Mouse (Mus musculus): ENCODE results near the gene Ppp1ca.
A peak's percentile ranks its signal among the peaks of the same experiment; 100 is the strongest.

The Ppp1ca gene

DNA sequence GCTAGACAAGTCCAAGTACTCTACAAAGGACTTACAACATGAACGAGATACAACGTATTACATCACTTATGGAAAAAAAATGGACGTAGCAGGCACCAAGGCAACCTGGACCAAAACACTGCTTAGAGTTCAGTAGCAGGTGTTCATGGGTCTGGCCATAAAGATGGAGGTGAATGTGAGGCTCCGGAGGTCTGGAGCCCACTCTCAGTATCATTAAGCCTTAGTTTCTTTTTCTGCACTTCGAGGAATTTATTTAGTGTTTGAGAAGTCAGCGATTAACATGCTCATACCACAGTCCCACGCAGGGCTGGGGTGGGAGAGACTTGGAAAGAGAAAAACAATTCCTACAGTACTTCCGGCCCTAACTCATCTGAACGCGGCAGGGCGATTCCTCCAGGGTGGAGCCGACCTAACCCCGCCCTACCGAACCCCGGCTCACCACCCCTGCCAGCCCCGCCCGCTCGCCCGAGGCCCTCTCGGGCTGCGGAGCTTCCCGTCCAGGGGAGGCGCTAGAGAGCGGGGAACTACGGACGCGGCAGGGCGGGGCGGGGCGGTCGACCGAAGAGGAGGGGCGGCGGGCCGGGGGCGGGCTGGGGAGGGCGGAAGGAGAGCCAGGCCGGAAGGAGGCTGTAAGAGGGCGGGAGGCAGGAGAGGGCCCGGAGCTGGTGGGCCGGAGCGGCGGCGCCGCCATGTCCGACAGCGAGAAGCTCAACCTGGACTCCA lies at the start of gene Ppp1ca:
Ppp1ca (plus strand) TSS at position 538 of the 723 bp plus-strand sequence.
- peak; percentile 98 for DNase-seq

DNA sequence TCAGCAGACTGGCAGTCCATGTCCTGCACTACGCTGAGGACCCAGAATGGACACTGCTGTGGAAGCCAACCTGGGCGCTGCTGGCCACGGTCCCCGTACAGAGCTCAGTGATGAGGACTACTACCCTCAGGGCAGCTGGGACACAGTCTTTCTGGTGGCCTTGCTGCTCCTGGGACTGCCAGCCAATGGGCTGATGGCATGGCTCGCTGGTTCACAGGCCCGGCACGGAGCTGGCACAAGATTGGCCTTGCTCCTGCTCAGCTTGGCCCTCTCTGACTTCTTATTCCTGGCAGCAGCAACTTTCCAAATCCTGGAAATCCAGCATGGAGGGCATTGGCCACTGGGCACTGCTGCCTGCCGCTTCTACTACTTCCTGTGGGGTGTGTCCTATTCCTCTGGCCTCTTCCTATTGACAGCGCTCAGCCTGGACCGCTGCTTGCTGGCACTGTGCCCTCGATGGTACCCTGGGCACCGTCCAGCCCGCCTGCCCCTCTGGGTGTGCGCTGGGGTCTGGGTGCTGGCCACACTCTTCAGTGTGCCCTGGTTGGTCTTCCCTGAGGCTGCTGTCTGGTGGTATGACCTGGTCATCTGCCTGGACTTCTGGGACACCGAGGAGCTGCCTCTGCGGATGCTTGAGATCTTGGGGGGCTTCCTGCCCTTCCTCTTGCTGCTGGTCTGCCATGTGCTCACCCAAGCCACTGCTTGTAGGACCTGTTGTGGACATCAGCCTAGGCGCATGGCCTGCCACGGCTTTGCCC lies 49.3 kb upstream of the Ppp1ca start:
- DNase-seq: no peak

DNA sequence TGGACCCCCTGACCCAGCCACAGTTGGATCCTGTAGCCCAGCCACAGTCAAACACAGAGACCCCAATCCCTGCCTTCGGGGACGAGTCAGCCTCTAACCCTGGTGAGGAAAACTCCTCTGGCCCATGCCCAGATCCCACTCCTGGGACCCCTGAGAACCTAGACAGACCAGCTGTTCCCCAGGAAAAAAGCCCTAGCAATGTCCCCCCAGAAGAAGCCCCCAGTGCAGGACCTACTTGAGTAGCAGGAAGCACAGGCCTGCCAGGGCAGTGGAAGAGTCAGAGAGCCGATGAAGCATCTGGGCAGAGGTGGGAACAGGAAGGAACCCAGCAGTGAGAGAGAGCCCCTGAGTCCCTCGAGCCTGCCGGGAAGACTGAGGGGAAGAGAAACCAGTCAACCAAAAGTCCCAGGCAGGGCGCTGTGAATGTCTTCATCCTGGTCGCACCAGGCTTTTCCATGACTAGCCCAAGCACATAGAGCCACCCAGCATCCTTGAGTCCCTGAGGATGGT lies 48.1 kb upstream of the Ppp1ca start, which contains the start of gene Cabp4:
Cabp4 (minus strand) TSS at position 275 of the 510 bp plus-strand sequence.
- no peak for DNase-seq

DNA sequence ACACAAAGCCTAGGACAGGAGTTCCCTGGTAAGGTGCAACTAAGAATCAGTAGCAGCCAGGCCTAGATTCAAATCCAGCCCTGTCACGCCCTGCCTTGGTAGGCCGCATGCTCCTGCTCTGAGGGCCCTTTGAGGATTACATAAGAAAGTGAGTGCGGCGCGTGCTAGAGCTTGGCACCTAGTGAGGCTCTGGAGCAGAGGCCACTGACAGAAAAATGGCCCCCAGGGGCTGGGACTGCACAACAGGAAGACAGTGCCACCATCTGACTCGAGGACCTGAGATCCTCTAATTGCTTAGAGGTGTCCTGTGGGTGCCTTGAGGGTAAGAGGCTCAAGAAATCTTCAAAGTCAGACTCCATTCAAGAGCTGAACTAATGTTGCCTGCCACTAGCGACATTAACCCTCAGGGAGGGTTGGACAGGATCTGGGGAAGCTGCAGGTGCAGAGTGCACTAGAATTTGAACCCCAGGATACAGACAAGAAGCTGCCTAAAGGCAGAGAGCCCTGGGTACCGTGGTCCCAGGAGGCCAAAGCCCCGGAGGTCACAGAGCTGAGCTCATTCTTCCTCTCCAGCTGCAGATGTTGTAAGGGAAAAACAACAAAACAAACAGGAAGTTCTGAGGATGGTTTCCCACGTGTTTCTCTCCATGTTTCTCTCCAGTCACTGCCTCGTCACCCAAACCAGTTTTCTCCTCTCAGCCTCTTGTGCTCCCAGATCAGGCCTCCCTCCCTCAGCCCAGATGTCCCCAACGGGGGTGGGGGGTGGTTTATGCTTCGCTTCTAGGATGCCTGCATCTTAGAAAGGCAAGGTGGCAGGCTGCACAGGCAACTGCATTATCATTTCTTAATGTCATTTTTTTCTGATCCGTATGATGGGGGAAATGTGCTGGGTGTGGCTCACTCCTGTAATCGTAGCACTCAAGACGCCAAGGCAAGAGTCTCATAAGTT lies 47.0 kb upstream of the Ppp1ca start:
- DNase-seq: no peak

DNA sequence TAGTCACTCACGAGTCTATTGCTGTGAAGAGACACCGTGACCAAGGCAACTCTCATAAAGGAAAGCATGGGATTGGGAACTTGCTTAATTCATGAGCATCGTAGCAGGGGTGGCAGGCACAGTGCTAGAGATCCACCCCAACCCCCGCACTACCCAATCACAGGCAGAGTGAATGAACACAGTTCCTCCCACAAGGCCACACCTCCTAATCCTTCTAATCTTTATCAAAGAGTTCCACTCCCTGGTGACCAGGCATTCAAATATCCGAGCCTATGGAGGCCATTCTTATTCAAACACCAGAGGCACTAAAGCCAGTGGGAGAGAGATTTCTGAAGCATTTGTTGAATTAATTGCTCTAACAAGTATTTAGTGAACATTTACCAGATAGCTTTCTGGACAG lies 45.9 kb upstream of the Ppp1ca start:
- DNase-seq: no peak

DNA sequence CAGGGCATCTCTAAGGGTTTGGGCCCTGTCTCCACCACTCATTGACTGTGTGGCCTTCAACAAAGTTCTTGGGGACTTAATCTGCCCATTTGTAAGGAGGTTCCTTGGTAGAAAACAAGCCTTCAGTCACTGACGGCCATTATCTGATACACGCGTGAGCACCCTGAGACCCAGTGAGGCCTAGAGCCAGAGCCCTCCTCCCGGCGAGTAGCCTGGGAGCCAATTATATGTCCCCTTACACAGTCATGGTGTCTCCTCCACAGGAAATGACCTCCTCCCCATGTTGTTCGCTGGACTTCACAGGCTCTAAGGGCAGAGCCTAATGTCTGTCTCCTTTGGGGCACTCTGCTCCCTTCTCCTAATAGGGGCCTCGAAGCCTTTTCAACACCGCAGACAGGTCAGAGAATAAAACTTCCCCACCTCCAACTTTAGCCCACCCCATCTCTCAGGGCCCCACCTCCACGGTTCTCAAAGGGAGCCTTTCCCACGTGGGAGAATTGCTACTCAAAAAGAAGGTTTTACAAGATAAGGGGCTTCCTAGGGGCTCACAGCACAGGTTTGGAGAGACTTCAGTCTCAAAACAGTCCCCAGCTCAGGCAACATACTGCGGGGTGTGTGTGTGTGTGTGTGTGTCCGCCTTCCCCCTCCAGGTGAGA lies 45.4 kb upstream of the Ppp1ca start:
- no peak for DNase-seq

DNA sequence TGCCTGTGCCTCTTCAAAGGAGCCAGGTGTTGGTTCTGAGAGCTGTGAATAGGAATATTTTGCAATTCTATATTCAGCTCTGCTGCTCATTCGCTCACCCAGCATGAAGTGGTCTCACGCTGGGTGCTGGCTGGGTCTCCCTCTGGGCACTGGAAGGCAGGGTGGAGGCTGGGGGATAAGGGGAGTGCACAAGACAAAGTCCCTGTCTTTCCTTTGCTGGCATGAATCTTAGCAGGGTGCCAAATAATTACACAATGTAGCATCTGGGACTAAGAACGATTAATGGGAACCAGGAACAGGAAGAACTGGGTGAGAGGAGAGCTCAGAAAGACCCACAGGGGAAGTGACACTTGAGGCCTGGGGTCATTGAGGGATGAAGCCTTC lies 44.9 kb upstream of the Ppp1ca start:
- DNase-seq: no peak

DNA sequence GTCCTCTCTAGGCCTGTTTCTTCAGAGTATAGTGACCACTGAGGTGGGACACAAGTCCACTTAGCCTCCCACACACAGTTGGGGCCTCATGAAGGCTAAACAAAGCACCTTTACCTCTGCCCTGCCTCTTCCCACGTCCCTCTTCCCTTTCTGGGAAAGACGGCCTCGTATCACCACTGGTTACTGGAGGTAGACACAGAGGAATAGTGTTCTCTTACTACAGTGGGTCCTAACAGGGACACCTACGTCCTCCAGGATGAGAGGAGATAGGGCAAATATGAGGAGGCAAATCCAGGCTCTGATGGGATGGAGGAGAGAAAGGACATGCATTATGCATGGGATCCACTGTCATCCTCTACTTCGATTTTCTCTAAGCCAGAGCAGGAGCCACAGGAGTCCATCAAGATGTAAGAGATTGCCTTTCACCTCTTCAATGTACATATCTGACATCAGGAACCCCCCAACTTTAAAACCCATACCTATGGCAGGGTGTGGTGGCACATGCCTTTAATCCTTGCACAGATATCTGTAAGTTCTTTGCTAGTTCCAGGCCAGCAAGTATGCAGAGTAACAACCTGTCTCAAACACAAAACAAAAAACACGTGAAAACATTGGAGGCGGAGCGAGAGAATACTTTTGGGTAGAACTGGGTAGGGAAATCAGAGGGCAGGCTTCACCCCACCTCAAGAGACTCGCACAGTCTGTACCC lies 43.9 kb upstream of the Ppp1ca start:
- DNase-seq: no peak

DNA sequence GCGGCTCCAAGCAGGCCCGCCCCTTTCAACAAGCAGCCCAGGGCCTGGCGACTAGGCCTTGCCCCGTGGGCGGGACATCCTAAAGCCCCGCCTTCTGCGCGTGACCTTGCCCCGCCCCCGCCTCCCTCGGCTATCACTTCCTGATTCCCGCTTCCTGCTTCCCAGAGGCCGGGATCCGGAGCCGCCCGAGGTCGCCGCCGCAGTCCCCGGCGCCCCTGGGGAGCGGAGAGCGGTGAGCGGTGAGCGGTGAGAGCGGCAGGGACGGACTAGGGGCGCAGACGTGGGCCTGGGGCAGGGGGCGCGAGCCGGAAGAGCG lies 43.4 kb upstream of the Ppp1ca start, which contains the start of gene Coro1b:
Coro1b (plus strand) TSS at position 129 of the 316 bp plus-strand sequence.
- peak; percentile 98 for DNase-seq

DNA sequence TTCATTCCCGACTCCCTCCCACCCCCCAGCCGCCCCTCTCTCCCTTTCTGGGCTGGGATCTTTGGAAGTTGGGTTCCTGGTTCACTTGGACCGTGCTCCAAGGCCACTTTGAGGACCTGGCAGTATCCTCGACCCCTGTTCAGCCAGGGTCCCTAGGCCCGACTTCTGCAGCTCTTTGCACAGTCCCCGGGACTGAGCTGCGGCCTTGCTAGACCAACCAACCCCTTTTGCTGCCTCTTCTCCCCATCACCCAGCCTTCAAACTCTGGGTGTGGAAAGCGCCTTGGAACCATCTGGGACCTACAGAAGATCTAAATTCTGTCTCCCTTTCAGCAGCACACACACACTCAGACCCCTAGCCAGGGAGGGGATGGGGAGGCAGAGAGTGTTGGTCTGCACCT lies 43.0 kb upstream of the Ppp1ca start:
- no peak for DNase-seq

DNA sequence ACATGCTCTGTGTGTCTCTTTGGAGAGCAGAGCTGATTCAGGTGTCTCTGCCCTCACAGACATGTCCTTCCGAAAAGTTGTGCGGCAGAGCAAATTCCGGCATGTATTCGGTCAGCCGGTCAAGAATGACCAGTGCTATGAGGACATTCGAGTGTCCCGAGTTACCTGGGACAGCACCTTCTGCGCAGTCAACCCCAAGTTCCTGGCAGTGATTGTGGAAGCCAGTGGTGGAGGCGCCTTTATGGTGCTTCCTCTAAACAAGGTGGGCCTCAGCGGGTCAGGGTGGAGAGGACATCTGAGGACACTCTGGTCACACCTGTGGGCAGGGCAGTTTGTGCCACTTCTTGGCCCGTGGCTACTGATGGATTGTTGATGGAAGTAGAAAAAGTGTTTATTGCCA lies 42.6 kb upstream of the Ppp1ca start:
- no peak for DNase-seq

DNA sequence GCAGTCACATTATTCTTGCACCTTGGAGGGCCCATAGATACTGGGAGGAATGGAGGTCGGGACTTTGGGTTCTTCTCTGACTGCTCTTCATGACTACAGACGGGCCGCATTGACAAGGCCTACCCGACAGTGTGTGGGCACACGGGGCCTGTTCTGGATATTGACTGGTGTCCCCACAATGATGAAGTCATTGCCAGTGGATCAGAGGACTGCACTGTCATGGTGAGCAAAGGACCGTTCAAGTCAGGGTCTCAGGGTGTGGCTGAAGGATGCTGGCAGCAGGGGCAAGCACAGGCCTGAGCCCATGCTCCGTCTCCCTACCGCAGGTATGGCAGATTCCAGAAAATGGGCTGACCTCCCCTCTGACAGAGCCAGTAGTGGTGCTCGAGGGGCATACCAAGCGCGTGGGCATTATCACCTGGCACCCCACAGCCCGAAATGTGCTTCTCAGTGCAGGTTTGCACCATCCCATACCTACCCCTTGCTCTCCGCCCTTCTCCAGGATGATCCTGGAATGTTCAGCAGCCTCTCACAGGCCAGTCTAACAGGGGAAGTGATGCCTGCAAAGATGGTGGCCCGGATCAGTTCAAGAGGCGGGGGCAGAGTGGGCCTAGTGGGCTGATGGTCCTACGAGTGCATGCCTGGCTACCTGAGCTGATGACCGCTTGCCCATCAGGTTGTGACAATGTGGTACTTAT lies 42.0 kb upstream of the Ppp1ca start:
- DNase-seq: no peak

DNA sequence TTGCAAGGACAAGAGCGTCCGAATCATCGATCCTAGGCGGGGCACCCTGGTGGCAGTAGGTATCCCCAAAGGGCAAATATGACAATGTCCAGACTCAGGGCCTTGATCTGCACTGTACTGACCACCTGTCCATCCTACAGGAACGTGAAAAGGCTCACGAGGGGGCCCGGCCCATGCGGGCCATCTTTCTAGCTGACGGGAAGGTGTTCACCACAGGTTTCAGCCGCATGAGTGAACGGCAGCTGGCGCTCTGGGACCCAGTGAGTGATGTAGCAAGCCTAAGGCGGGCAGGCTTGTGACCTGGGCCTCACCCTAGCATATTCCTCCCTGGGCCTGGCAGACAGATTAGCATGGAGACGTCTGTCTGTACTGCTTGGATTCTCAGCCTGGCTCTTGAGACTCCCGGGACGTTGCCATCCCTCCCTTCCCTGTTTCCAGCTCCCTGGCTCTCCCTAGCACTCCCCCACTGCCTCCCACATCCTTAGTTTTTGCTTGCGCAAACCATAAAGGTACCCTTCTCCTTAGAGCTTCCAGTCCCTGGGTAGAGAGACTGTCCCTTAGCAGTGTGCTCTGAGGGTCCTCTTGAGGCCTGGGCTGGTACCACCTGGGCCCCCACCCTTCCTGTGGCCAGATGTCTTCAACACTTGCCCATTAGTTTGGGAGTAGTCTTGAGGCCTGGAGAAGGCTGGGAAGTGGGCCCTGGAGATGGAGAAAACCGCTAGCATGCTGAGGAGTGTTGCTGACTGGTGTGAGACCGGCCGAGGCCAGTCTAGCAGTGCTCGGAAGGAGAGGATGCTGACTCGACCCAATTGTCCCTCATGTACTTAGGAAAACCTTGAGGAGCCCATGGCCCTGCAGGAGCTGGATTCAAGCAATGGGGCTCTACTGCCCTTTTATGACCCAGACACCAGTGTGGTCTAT lies 41.0 kb upstream of the Ppp1ca start:
- DNase-seq: no peak

DNA sequence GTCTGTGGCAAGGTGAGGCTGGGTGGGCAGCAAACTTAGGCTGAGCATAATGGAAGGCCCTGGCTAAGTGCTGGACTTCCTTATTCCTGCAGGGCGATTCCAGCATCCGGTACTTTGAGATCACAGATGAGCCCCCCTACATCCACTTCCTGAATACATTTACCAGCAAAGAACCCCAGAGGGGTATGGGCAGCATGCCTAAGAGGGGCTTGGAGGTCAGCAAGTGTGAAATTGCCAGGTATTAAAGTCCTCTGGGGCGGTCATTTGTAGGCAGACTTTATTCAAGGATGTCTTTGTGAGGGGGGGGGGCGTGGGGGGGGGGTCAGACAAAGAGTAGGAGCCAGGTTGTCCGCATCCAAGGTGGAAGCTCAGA lies 40.4 kb upstream of the Ppp1ca start:
- DNase-seq: no peak

DNA sequence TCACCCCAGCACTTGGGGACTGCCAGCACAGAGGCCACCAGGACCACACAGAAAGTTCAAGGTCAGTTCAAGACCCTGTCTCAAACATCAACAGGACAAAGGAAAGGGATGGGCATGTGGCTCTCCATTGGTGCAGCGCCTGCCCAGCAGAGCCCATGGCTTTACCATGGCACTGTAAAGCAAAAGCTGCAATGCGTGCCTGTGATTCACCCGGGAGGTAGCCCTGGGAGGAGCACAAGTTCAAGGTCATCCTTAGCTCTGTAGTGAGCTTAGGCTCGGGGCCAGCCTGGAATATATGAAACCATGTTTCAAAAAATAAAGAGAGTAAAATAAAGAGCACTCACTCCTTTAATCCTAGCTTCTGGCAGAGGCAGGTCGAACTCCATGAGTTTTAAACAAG lies 40.0 kb upstream of the Ppp1ca start:
- no peak for DNase-seq

DNA sequence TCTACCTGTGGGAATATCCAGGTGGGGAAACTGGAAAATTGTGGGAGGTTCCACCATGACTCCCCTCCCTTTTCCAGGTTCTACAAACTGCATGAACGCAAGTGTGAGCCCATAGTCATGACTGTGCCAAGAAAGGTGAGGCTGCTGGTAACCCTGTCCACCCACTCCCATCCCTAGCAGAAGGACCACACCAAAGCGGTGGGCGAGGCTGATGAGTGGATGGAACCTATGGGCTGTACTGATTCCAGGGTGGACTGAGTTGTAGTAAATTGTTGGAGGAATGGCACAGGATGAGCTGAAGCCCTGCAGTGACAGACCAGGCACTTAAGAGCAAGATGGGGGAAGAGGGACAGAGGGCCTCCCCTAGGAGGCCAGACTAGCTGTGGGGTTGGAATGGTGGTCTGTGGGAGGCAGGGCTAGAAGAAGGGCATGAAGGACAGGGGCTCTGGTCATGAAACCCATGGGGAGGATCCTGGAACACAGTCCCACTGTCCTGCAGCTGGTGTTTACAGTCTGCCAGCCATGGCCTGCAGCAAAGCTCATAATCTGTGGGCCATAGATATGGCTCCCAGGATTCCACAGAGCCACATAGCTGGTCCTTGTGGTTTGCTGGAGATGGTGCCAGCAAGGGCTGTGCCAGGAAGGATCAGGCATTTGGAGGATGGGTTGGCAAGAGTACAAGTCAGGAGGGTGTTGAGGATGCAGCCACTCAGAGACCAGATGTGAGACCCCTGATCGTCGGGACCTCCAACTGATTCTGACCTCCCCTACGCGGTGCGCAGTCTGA lies 39.2 kb upstream of the Ppp1ca start:
- no peak for DNase-seq

DNA sequence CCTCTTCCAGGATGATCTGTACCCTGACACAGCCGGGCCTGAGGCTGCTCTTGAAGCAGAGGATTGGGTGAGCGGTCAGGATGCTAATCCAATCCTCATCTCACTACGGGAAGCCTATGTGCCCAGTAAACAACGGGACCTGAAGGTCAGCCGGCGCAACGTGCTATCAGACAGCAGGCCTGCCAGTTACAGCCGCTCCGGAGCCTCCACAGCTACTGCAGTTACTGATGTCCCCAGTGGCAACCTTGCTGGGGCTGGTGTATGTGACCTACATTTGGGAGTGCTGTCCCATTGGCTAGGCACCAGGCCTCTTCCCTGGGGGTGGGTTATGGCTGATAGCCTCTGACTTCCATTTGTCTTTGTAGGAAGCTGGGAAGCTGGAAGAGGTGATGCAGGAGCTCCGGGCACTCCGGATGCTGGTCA lies 38.6 kb upstream of the Ppp1ca start, which contains the start of gene Ptprcap:
Ptprcap (plus strand) TSS at position 373 of the 423 bp plus-strand sequence.
- no peak for DNase-seq

DNA sequence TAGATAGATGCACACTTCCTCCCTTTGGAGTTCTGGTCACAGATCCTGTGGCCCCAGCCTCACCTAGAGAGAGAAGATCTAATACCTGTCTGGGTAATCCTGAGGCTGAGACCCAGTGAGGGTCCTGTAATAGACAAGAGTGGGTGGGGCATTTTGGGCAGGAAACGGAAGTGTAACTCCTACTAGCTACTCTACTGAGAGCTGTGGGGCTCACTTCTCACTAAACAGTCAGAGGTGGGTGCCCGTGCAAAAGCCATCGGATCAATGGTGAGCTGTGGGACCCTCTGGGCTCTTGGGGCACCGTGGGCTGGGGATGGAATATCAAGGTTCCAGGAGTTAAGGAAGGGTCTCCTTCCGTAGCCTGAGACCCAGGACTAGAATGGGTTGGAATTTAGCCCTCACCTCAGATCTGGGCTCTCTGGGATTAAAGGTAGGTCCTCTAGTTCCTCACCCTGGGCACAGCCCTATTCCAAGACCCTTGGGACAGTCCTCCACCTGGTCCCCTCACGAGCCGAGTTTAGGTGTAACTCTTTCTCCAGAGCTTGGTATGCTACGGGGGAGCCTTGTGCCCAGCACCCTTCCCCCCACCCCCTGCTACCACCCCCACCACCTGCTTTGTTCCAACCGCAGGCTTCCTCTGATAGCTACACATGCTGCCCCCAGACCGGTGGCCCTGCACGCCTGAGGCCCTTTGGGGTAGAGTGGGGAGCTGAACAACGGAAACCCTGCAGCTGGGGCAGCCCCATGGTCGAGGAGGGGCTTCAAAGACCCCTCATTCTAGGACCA lies 37.2 kb upstream of the Ppp1ca start:
- DNase-seq: no peak
